Mouse (Mus musculus) spleen, adult 12 weeks (tissue): ENCODE data around the gene Gm49325.
"Not testable (repeated sequence)": the region's sequence is repeated elsewhere in the genome, so short reads cannot be mapped to it uniquely, and the experiment has no call there.

Experiments used
- DNase-seq: peaks from one replicate; pipeline ENCODE4 v3.0.0; 2022; ENCODE audit warnings: low spot score

Gene Gm49325

GRCm38 (mm10) chr10:77682994-77683393 is 77.0 kb downstream of the Gm49325 start:
- DNase-seq = no peak

GRCm38 (mm10) chr10:77684181-77684580 is 78.2 kb downstream of the Gm49325 start:
- DNase-seq = no peak

GRCm38 (mm10) chr10:77685895-77686664 is 80.1 kb downstream of the Gm49325 start, which contains the start of gene Tspear:
TSS of gene Tspear (plus strand) at chr10:77686569.
- DNase-seq = no peak

GRCm38 (mm10) chr10:77687021-77687420 is 81.0 kb downstream of the Gm49325 start:
- DNase-seq = no peak

- not testable (repeated sequence) for DNase-seq
Measured at GRCm38 (mm10) chr10:77690356-77690807, 84.4 kb downstream of the Gm49325 start, which contains the start of gene Gm19402. TSS of gene Gm19402 (minus strand) at chr10:77690757.
